Mouse (Mus musculus): ENCODE measurements around the gene Ppm1n. TPM values are rescaled to one million over a fixed set of nuclear protein-coding genes. Genes with fewer than 3 reads are reported as not detected.
"Not testable (repeated sequence)": the region's sequence is repeated elsewhere in the genome, so short reads cannot be mapped to it uniquely, and the experiment has no call there.

Ppm1n gene
- polyA plus RNA-seq, 1 experiment from 2014 or later = 0.16 TPM

DNA sequence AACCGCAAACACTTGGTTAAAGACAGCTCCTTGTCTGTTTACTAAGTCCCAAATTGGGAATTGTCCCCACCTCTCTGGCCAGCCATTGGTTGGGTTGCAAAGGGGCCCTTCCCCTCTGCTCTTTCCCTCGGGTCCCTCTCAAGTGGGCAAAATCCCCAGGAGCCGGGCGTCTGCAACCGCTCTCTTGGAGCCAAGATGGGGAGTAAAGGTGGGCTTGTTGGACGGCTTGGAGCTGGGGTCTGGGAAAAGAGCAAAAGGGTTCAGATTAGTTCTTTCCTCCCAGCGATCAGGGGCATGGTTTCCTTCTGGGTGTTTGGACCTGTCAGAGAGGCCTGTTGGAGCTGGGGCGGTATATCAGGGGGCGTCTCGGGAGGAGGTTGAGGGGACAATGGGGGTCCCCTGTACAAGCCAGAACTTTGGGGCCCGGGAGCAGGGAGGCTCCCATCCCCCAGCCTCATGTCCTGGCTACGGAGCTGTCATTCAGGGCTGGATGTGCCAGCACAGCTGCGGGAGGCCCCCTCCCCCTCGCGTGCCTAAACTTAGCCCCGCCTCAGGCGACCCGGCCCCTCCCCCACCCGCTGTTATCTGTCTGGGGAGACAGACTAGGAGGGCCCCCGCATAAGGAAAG, 11.2 kb upstream of the Ppm1n start:
- Histone ChIP-seq H3K27ac (peak overlapping the region; percentile 69), H3K9me3 (replicated peaks) (no peaks in the 10 kb centered on the region), H3K4me3 (peak overlapping the region; percentile 47), H3K4me1 (peaks cover 24% of the 10 kb centered on the region), H3K36me3 (no peaks in the 10 kb centered on the region), H3K27me3 (ENCODE audit: low read depth, poor library complexity, severe bottlenecking) (0 out of 2 replicates have a peak, but pooled peaks cover 3% of the 10 kb centered on the region)
- DNase-seq (ENCODE audit: low spot score) = peak; percentile 59
- WGBS = under 1% methylated on average over 20 of the region's 20 CpGs

DNA sequence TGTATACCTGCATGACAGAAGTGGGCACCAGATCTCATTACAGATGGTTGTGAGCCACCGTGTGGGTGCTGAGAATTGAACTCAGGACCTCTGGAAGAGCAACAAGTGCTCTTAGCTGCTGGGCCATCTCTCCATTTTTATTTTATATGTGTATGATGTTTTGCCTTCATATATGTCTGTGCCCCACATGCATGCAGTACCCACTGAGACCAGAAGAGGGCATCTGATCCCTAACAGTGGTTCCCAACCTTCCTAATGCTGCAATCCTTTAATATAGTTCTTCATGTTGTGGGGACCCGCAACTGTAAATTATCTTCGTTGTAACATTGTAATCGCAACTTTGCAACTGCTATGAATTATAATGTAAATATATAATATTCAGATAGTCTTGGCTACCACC, 4.9 kb upstream of the Ppm1n start:
- Histone ChIP-seq H3K27me3 (ENCODE audit: low read depth, poor library complexity, severe bottlenecking) (peaks cover 49% of the 10 kb centered on the region), H3K36me3 (no peaks in the 10 kb centered on the region), H3K9me3 (replicated peaks) (no peaks in the 10 kb centered on the region), H3K4me3 (no peak overlapping the region), H3K27ac (no peak overlapping the region), H3K4me1 (peaks cover 12% of the 10 kb centered on the region)
- peak; percentile 78 for DNase-seq (ENCODE audit: low spot score)
- 30% methylated on average over 4 of the region's 4 CpGs for WGBS

DNA sequence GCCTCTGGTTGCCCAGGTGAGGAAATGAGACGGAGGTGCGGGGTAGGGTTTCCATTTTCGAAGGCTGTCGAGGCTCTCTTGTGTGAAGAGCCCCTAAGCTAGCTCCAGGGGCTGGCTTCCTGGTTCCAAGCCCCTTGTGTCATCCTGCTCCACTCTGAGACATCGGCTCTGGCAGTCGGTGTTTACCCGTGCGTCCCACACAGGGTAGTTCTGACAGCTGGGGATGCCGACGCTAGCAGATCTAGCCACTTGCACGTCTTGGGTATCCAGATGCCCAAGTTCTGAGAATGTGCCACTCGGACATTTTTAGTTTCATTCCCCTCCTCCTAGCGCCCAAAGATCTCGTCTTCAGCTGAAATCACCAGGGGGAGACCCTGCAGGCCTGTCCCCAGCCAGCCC, 3.5 kb upstream of the Ppm1n start:
- Histone ChIP-seq H3K4me1 (peaks cover 21% of the 10 kb centered on the region), H3K36me3 (no peaks in the 10 kb centered on the region), H3K27me3 (ENCODE audit: low read depth, poor library complexity, severe bottlenecking) (peaks cover 63% of the 10 kb centered on the region), H3K27ac (no peak overlapping the region), H3K9me3 (replicated peaks) (no peaks in the 10 kb centered on the region), H3K4me3 (peak overlapping the region; percentile 67)
- no peak for DNase-seq (ENCODE audit: low spot score)
- 46% methylated on average over 14 of the region's 14 CpGs for WGBS

DNA sequence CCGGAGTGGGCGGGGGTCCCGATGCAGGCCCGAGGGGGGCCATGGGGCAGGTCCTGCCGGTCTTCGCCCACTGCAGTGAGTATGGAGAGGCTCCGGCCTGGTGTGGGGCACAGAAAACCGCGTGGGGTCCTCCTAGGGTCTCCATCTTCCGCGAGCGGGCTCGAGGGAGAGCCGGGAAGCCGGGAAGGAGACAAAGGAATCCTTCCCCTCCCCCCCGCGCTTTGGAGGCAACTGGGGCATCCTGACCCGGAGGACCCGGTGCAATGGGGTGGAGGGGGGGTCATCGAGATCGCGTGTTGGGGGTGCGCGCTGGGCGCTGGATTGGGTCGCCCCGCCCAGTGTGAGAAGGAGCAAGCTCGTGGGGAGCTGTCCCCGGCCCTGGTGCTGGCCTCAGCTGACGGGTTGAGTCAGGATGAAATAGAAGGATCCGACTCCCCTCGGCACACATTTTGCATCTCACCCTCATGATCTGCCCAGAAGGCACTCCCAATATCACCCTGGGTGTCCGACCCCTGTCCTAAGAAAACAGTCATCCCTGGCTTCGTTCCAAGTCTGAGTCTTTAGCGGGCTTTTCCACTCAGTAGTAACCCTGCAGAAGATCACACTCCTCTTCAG, 3.0 kb upstream of the Ppm1n start:
- H3K27me3 ChIP-seq (ENCODE audit: low read depth, poor library complexity, severe bottlenecking) = peaks cover 68% of the 10 kb centered on the region

DNA sequence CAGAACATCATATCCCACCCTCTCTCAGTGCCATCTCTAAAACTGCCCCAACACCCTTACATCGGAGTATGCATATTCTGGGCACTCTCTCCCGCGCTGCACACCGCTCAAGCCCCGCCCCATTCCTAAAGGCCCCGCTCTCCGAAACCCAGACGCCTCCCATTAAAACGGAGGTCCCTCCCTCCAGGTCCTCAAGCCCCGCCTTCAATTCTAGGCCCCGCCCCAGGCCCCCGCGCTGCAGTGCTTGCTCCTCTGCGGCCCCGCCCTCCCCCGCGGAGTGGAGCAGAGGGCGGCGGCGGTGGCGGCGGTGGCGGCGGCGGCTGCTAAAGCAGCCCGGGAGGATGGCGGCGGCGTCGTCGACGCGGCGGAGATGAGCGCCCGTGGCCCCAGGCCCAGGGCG, 2.5 kb upstream of the Ppm1n start, which contains the start of gene Rtn2:
Gene Rtn2, plus strand, starts transcription at position 240 of the 400 bp plus-strand sequence.
- DNase-seq (ENCODE audit: low spot score) = peak; percentile 83
- Histone ChIP-seq H3K27ac (peak within 1 kb of the TSS; percentile 80), H3K4me1 (peaks cover 21% of the 10 kb centered on the region), H3K36me3 (no peaks in the 10 kb centered on the region), H3K27me3 (ENCODE audit: low read depth, poor library complexity, severe bottlenecking) (peaks cover 73% of the 10 kb centered on the region), H3K9me3 (replicated peaks) (no peaks in the 10 kb centered on the region), H3K4me3 (peak within 1 kb of the TSS; percentile 67)
- under 1% methylated on average over 37 of the region's 37 CpGs for whole genome bisulfite sequencing

More for the DNA sequence above, 3.0 kb upstream of the Ppm1n start:
- peak overlapping the region; percentile 67 for H3K4me3 ChIP-seq
- WGBS = under 1% methylated on average over 34 of the region's 35 CpGs
- H3K9me3 ChIP-seq (replicated peaks) = no peaks in the 10 kb centered on the region
- peaks cover 21% of the 10 kb centered on the region for H3K4me1 ChIP-seq
- no peaks in the 10 kb centered on the region for H3K36me3 ChIP-seq
- DNase-seq (ENCODE audit: low spot score) = peak; percentile 86
- H3K27ac ChIP-seq = peak overlapping the region; percentile 80

DNA sequence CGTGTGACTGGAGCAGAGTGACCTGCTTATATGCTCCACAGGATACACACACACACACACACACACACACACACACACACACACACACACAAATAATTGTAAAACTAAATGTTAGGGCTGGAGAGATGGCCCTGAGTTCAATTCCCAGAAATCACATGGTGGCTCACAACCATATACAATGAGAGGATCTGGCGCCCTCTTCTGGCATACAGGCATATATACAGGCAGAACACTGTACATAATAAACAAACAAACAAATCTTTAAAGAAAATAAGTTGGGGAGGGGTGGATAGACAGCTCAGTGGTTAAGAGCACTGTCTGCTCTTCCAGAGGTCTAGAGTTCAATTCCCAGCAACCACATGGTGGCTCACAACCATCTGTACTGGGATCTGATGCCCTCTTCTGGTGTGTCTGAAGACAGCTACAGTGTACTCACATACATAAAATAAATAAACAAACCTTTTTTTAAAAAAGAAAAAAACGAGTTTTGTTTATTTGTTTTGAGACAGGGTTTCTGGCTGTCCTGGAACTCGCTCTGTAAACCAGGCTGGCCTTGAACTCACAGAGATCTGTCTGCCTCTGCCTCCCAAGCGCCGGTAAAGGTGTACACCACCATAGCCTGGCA, 1.9 kb upstream of the Ppm1n start:
- peaks cover 21% of the 10 kb centered on the region for H3K4me1 ChIP-seq
- peak overlapping the region; percentile 67 for H3K4me3 ChIP-seq
- DNase-seq (ENCODE audit: low spot score); H3K27ac ChIP-seq; H3K36me3 ChIP-seq; H3K9me3 ChIP-seq (replicated peaks): not testable (repeated sequence)
- WGBS = 34% methylated on average over 6 of the region's 6 CpGs
- peaks cover 76% of the 10 kb centered on the region for H3K27me3 ChIP-seq (ENCODE audit: low read depth, poor library complexity, severe bottlenecking)

DNA sequence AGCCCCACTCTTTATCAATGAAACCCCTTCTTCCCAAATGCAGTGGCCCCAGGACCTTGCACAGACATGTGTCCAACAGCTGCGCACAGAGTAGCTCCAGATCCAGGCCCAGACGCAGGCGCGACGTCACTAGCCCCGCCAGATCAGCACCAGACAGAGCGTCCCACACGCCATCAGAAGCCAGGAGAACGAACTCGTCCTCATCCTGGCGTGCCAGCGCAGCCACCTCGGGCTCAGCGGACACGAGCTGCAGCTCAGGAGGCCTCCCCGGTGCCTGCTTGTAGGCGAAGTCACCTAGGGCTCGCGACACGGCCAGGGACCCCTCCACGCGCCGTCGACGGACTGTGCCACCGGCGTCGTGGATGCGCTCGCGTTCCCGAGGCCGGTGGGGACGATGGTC, 812 bp downstream of the Ppm1n start:
- DNase-seq (ENCODE audit: low spot score) = peak; percentile 48
- H3K27me3 ChIP-seq (ENCODE audit: low read depth, poor library complexity, severe bottlenecking) = peaks cover 71% of the 10 kb centered on the region
- 5% methylated on average over 34 of the region's 34 CpGs for WGBS
- peaks cover 21% of the 10 kb centered on the region for H3K4me1 ChIP-seq
- no peaks in the 10 kb centered on the region for H3K9me3 ChIP-seq (replicated peaks)
- 0 out of 2 replicates have a peak overlapping the region, but pooled peaks have one; percentile 44 for H3K27ac ChIP-seq
- H3K36me3 ChIP-seq = no peaks in the 10 kb centered on the region
- H3K4me3 ChIP-seq = peak overlapping the region; percentile 49

DNA sequence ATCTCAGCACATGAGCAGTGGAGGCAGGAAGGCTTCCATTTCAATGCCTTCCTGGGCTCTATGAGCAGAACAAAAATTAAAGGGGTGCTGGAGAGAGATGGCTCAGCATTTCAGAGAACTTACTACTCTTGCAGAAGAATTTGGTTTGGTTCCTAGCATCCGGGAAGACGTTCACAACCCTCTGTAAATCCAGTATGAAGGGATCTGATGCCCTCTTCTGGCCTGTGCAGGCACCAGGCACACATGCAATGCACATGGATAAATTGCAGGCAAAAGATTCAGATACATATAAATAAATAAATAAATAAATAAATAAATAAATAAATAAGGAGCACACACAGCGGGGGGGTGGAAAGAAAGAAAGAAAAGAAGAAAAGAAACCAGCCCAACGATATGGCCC, 3.6 kb downstream of the Ppm1n start:
- Histone ChIP-seq H3K36me3 (no peaks in the 10 kb centered on the region), H3K4me1 (peaks cover 16% of the 10 kb centered on the region), H3K9me3 (replicated peaks) (no peaks in the 10 kb centered on the region), H3K27ac (no peak overlapping the region), H3K27me3 (ENCODE audit: low read depth, poor library complexity, severe bottlenecking) (peaks cover 45% of the 10 kb centered on the region), H3K4me3 (no peak overlapping the region)
- 57% methylated on average over 4 of the region's 4 CpGs for WGBS
- no peak for DNase-seq (ENCODE audit: low spot score)

DNA sequence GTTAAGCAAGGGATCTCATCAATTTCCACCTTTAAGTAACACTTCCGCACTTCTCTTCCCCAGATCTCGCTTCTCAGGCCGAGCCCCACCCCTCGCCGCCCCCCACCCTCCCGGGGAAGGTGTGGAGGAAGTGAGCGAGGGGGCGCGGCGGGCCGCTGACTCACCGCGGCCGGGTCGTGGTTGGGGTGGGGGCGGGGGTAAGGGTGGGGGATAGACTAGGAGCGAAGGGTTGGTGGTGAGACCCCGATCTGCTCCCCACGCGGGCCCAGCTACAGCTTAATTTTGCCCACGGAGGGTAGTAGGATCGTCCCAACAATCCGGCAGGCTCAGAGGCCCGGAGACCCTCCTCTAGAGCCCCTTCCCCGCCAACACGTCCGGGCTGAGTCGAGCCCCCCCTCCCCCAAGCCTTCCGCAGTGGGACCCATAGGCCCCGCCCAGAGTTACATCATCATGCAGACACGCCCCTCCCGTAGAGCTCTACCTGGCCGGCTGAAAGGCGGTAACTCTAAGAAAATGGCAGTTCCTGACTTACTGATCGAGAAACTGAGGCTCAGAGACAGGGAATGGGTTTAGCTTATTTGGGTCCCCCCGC, 7.6 kb downstream of the Ppm1n start:
- peak; percentile 88 for DNase-seq (ENCODE audit: low spot score)
- 1% methylated on average over 36 of the region's 36 CpGs for WGBS
- peak overlapping the region; percentile 94 for H3K4me3 ChIP-seq
- H3K27ac ChIP-seq = peak overlapping the region; percentile 95
- H3K4me1 ChIP-seq = peaks cover 38% of the 10 kb centered on the region
- H3K9me3 ChIP-seq (replicated peaks) = no peaks in the 10 kb centered on the region
- H3K27me3 ChIP-seq (ENCODE audit: low read depth, poor library complexity, severe bottlenecking) = peaks cover 5% of the 10 kb centered on the region
- H3K36me3 ChIP-seq = peaks cover 12% of the 10 kb centered on the region

DNA sequence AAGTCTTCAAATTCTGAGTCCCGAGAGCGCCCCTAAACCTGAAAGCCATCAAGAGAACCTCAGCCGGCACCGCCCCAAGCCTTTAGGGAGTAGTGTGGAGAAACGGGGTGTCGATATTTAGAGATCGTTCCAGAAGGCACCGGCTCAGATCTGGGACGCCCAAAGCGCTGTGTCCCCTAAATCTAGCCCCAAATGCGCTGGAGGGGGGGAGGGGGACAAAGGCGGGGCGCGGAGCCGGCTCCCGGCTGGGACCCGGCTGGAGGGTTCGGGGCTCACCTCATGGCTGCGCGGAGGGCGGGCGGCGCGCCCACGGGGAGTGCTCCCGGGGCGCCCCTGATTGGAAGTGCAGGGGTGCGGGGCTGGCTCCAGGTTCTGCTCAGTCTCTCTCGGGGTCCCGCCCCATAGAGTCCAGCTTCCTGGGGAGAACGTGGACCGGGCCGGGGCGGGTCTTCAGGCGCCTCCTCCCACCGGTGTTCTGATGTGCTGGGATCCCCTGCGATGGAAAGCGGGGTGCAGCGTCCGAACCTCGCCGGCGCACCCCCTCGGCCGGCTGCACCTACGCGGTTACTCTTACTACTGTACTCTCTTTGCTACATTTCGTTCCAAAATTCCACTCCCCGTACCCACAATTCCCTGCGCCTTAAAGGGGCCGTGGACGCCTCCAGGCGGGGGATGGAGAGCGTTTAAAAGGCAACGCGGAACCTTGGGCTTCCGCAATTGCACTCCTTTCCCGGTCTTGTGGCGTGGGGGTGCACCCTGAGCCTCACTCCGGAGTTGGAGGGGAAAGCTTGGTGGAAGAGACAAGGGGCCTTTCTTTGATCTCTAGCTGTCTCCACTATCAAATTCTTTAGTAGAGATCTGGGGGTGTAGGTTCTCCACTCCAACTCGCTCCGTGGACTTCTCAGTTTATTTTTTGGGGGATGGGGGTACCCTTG, 8.4 kb downstream of the Ppm1n start, which contains the start of gene Vasp:
Gene Vasp, minus strand, starts transcription at position 580 of the 935 bp plus-strand sequence.
- Histone ChIP-seq H3K36me3 (peaks cover 20% of the 10 kb centered on the region), H3K9me3 (replicated peaks) (no peaks in the 10 kb centered on the region), H3K27me3 (ENCODE audit: low read depth, poor library complexity, severe bottlenecking) (no peaks in the 10 kb centered on the region), H3K27ac (peak within 1 kb of the TSS; percentile 95), H3K4me3 (peak within 1 kb of the TSS; percentile 94), H3K4me1 (peaks cover 46% of the 10 kb centered on the region)
- DNase-seq (ENCODE audit: low spot score) = peak; percentile 88
- WGBS = 1% methylated on average over 62 of the region's 62 CpGs

DNA sequence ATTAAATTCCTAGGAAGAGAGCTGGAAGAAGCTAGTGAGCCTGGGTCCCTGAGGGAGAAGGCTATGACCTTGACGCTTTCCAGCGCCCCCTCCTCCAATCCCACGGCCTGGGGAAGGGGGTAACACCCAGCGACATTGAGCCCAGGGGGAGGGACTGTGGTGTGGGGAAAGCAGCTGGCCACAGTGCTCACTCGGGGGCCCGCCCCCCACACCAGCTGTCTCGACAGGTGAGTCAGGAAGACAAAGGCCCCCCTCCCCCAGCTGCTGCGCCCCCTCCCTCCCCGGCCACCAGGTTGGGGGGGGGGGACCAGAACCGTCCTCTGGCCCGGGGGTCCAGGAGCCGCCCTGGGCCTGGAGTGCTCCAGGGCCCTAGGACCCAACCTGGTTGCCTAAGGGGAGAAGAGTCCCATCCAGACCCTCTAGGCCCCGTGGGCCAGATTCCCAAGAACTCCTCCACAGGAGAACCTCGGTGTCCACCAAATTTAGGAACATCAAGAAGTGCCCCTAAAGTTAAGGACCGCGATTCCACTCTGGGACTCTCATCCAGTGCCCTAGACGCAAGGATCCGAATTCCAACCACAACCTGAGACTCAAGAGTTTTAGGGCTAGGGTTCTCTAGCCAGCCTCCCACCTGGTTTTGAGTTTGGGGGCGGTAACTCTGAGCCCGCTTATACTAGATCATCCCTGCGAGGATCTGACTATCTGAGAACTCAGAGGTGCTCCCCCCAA, 9.2 kb downstream of the Ppm1n start:
- Histone ChIP-seq H3K36me3 (peaks cover 28% of the 10 kb centered on the region), H3K27ac (peak overlapping the region; percentile 95), H3K27me3 (ENCODE audit: low read depth, poor library complexity, severe bottlenecking) (no peaks in the 10 kb centered on the region), H3K9me3 (replicated peaks) (no peaks in the 10 kb centered on the region), H3K4me1 (peaks cover 54% of the 10 kb centered on the region), H3K4me3 (peak overlapping the region; percentile 94)
- WGBS = 0% methylated on average over 21 of the region's 21 CpGs
- peak; percentile 67 for DNase-seq (ENCODE audit: low spot score)

All from limb, embryonic 10.5 days (tissue).